ENCODE assay signal across 18 mouse cellular contexts in the genomic region with DNA sequence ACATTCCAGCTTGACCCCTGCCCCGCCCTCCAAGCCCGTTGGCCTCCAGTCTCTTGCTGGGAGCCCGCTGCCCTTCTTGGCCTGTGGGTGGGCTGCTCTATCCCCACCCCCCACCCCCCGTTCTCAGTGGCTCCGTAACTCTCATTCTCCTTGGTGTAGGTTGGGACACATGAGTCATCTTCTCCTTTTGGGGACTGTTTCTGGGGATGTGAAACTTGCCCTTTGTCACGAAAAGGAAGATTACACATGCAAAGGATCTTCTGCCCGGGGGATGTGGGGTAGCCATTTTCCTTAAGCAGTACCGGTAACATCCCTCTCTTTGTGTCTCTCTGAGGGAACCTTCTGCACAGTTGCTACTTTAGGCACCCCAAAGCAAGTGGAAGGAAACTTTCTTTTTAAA.
DNase-seq lines count a peak whose midpoint lies in the region; ATAC-seq and TF ChIP-seq lines count a peak whose summit lies in the region.
"Had no signal": no experiment of that assay in that cellular context is flagged by ENCODE, and none has a peak within 500 bp of the region (broad histone marks: within the 10 kb centered on the region; RNA-seq: fewer than 3 reads in every experiment).

No protein-coding gene starts in this region.

- H3K9me3 ChIP-seq in forebrain, embryonic 14.5 days (replicated peaks; ENCODE audit: control insufficient read depth, low read length) = no peaks in the 10 kb centered on the region
- H3K9me3 ChIP-seq in midbrain, embryonic 14.5 days (ENCODE audit: control insufficient read depth, low read length) = no peaks in the 10 kb centered on the region
- H3K9me3 ChIP-seq: embryonic facial prominence, embryonic 10.5 days; forebrain, embryonic 13.5 days; limb, embryonic 13.5 days; megakaryocyte, embryonic 14.5 days had no signal

- DNase-seq in heart, adult 11 months = peak; percentile 93
- DNase-seq in heart, adult 8-10 months (ENCODE audit: low spot score) = no peak
- DNase-seq in spleen, adult 2 months (ENCODE audit: low read depth in 1 of 2, low spot score in 2 of 2) = no peak
- DNase-seq in spleen, adult 18-20 months = no peak
- DNase-seq in forebrain, embryonic 14.5 days (ENCODE audit: low spot score) = no peak
- DNase-seq in midbrain, embryonic 14.5 days = no peak
- DNase-seq: cerebellum, postnatal 25 days; gastrocnemius, postnatal 36 days; heart, postnatal 10 days; kidney, adult 11 months; retina, postnatal 1 day had no signal

- peaks cover 3% of the 10 kb centered on the region for H3K36me3 ChIP-seq in spleen, adult 2 months (ENCODE audit: control insufficient read depth, insufficient read depth, low read length)
- H3K36me3 ChIP-seq in forebrain, embryonic 14.5 days (ENCODE audit: control insufficient read depth, insufficient read depth, low read length) = no peaks in the 10 kb centered on the region
- no peaks in the 10 kb centered on the region for H3K36me3 ChIP-seq in midbrain, embryonic 14.5 days (ENCODE audit: control insufficient read depth, insufficient read depth, low read length)
- H3K36me3 ChIP-seq: embryonic facial prominence, embryonic 10.5 days; limb, embryonic 13.5 days had no signal

- no peak overlapping the region for H3K4me2 ChIP-seq in forebrain, embryonic 14.5 days (ENCODE audit: low read length)
- no peak overlapping the region for H3K4me2 ChIP-seq in midbrain, embryonic 14.5 days (ENCODE audit: low read length)
- H3K4me2 ChIP-seq: forebrain, embryonic 13.5 days; heart, embryonic 11.5 days; limb, embryonic 13.5 days had no signal

- H3K4me3 ChIP-seq in spleen, adult 2 months (ENCODE audit: extremely low read depth, insufficient read depth, insufficient read length) = no peak overlapping the region
- no peak overlapping the region for H3K4me3 ChIP-seq in forebrain, embryonic 14.5 days (ENCODE audit: low read depth, low read length)
- no peak overlapping the region for H3K4me3 ChIP-seq in midbrain, embryonic 14.5 days (replicated peaks; ENCODE audit: low read depth, low read length)
- H3K4me3 ChIP-seq: embryonic facial prominence, embryonic 10.5 days; forebrain, embryonic 13.5 days; limb, embryonic 13.5 days; megakaryocyte, embryonic 14.5 days had no signal

- H3K27ac ChIP-seq in spleen, adult 2 months (ENCODE audit: insufficient read depth, low read length) = peak overlapping the region; percentile 18; the same call in 1 of the 2 replicates
- no peak overlapping the region for H3K27ac ChIP-seq in forebrain, embryonic 14.5 days (ENCODE audit: low read depth, low read length)
- H3K27ac ChIP-seq in midbrain, embryonic 14.5 days (replicated peaks; ENCODE audit: low read depth, low read length) = no peak overlapping the region
- H3K27ac ChIP-seq: embryonic facial prominence, embryonic 10.5 days; forebrain, embryonic 13.5 days; limb, embryonic 13.5 days had no signal

- ATAC-seq in megakaryocyte progenitor cell, adult 5-6 weeks (replicated peaks; ENCODE audit: poor library complexity) = peak; percentile 58
- no peak for ATAC-seq in forebrain, embryonic 14.5 days
- no peak for ATAC-seq in midbrain, embryonic 14.5 days (ENCODE audit: low FRiP score, low TSS enrichment)
- ATAC-seq: forebrain, embryonic 13.5 days; midbrain, embryonic 16.5 days had no signal

- no peaks in the 10 kb centered on the region for H3K27me3 ChIP-seq in spleen, adult 2 months (ENCODE audit: control insufficient read depth, insufficient read depth, low read length)
- H3K27me3 ChIP-seq in forebrain, embryonic 14.5 days (replicated peaks; ENCODE audit: control insufficient read depth, insufficient read depth, low read length) = no peaks in the 10 kb centered on the region
- no peaks in the 10 kb centered on the region for H3K27me3 ChIP-seq in midbrain, embryonic 14.5 days (ENCODE audit: control insufficient read depth, insufficient read depth, low read length)
- H3K27me3 ChIP-seq: forebrain, embryonic 13.5 days; limb, embryonic 13.5 days; megakaryocyte, embryonic 14.5 days had no signal

- no peak for TF ChIP-seq CTCF in spleen, adult 2 months (IDR thresholded peaks at IDR 0.05; ENCODE audit: extremely low read depth, insufficient read depth, insufficient read length, insufficient replicate concordance)

- no peak overlapping the region for H3K9ac ChIP-seq in forebrain, embryonic 14.5 days (ENCODE audit: low read length)
- no peak overlapping the region for H3K9ac ChIP-seq in midbrain, embryonic 14.5 days (replicated peaks; ENCODE audit: low read length)
- H3K9ac ChIP-seq: forebrain, embryonic 13.5 days; limb, embryonic 13.5 days had no signal

- H3K4me1 ChIP-seq in spleen, adult 2 months (ENCODE audit: control insufficient read depth, insufficient read depth, insufficient read length) = no peaks in the 10 kb centered on the region; the same call in 1 of the 2 replicates
- no peaks in the 10 kb centered on the region for H3K4me1 ChIP-seq in forebrain, embryonic 14.5 days (ENCODE audit: control insufficient read depth, insufficient read depth, low read length)
- H3K4me1 ChIP-seq in midbrain, embryonic 14.5 days (ENCODE audit: control insufficient read depth, insufficient read depth, low read length) = no peaks in the 10 kb centered on the region
- H3K4me1 ChIP-seq: forebrain, embryonic 13.5 days had no signal

- TF ChIP-seq POLR2A in spleen, adult 2 months (IDR thresholded peaks at IDR 0.05; ENCODE audit: low read depth, low read length) = no peak

- WGBS in spleen, adult 2 months = 73% methylated on average over 8 of the region's 8 CpGs
- WGBS in forebrain, embryonic 14.5 days = 63% methylated on average over 8 of the region's 8 CpGs
- WGBS in midbrain, embryonic 14.5 days = 54% methylated on average over 8 of the region's 8 CpGs
